25 mouse cellular contexts compared by ENCODE assay signal in the genomic region with DNA sequence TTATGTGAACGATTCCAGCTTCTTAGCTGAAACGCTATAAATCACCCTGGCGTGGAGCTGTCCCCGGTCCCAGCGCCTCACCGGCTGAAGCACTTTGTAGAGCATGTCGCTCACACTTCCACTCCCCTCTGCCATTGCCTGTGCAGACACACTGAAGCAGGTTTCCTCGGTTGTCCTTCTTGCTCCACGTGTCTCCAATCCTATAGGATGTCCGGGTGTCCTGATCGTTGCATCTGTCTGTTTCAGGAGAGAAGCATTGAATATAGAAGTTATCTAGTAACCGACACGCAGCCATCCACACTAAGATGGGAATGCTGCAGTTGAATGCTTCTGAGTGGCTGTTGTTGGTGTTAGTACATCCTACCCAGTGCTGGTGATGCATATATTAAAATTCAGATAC. TPM values are rescaled to one million over a fixed set of nuclear protein-coding genes. Genes with fewer than 3 reads are reported as not detected.
A peak's percentile ranks its signal among the peaks of the same experiment; 100 is the strongest.
DNase-seq lines count a peak whose midpoint lies in the region; ATAC-seq and TF ChIP-seq lines count a peak whose summit lies in the region.
"Had no signal": no experiment of that assay in that cellular context is flagged by ENCODE, and none has a peak within 500 bp of the region (broad histone marks: within the 10 kb centered on the region; RNA-seq: fewer than 3 reads in every experiment).

No protein-coding gene starts in this region.

- DNase-seq in liver, postnatal 0 days = no peak
- no peak for DNase-seq in liver
- DNase-seq in ES-CJ7 (ENCODE audit: low read depth, low spot score) = peak; percentile 63
- peak; percentile 11 for DNase-seq in NIH3T3 (ENCODE audit: low read depth)
- peak; percentile 65 for DNase-seq in ZHBTc4 (ENCODE audit: low read depth, low spot score)
- DNase-seq in lung, postnatal 4 days = no peak
- no peak for DNase-seq in heart, adult 9 months (ENCODE audit: low spot score in 2 of 2)
- no peak for DNase-seq in thymus, postnatal 36 days
- DNase-seq: adrenal gland, adult 2 months; adrenal gland, postnatal 14 days; adrenal gland, postnatal 36 days; B cell, adult 2 months; cerebellum, adult 11-12 months; cerebellum, adult 2 months; cerebellum, adult 9-10 months; cerebellum, postnatal 10 days; cerebellum, postnatal 25 days; forebrain, postnatal 0 days had no signal

- H3K9me3 ChIP-seq in liver, postnatal 0 days (ENCODE audit: low read length) = no peaks in the 10 kb centered on the region
- H3K9me3 ChIP-seq: embryonic facial prominence, embryonic 10.5 days; embryonic facial prominence, embryonic 12.5 days; forebrain, embryonic 13.5 days; forebrain, embryonic 15.5 days; G1E had no signal

- no peaks in the 10 kb centered on the region for H3K27me3 ChIP-seq in liver, postnatal 0 days (ENCODE audit: insufficient read depth, low read length)
- H3K27me3 ChIP-seq: CH12.LX; embryonic facial prominence, embryonic 12.5 days; forebrain, embryonic 13.5 days; forebrain, embryonic 15.5 days had no signal

- peaks cover 44% of the 10 kb centered on the region for H3K36me3 ChIP-seq in liver, postnatal 0 days (replicated peaks; ENCODE audit: insufficient read depth, low read length)
- H3K36me3 ChIP-seq: G1E had no signal

- H3K4me3 ChIP-seq in liver, postnatal 0 days (ENCODE audit: low read depth, low read length) = no peak overlapping the region
- H3K4me3 ChIP-seq: embryonic facial prominence, embryonic 10.5 days; embryonic facial prominence, embryonic 12.5 days; forebrain, embryonic 13.5 days; forebrain, embryonic 15.5 days had no signal

- H3K27ac ChIP-seq in liver, postnatal 0 days (ENCODE audit: low read depth) = 0 out of 2 replicates have a peak overlapping the region, but pooled peaks have one; percentile 30
- H3K27ac ChIP-seq: embryonic facial prominence, embryonic 10.5 days; embryonic facial prominence, embryonic 12.5 days; forebrain, embryonic 13.5 days; forebrain, embryonic 15.5 days had no signal

- H3K9ac ChIP-seq in liver, postnatal 0 days (replicated peaks) = no peak overlapping the region
- H3K9ac ChIP-seq: embryonic facial prominence, embryonic 12.5 days; forebrain, embryonic 13.5 days; forebrain, embryonic 15.5 days; forebrain, postnatal 0 days had no signal

- ATAC-seq in liver, postnatal 0 days = no peak
- ATAC-seq: CD4-positive, CD25-positive, alpha-beta regulatory T cell, adult 4 months; forebrain, embryonic 13.5 days; forebrain, embryonic 15.5 days; forebrain, postnatal 0 days had no signal

- WGBS in liver, postnatal 0 days (ENCODE audit: insufficient replicate concordance) = 86% methylated on average over 13 of the region's 13 CpGs

- TF ChIP-seq EP300 in liver, postnatal 0 days (IDR thresholded peaks at IDR 0.05; ENCODE audit: low read depth) = no peak

- no peak overlapping the region for H3K4me2 ChIP-seq in liver, postnatal 0 days (ENCODE audit: low read depth, low read length)
- H3K4me2 ChIP-seq: embryonic facial prominence, embryonic 12.5 days; forebrain, embryonic 13.5 days; forebrain, embryonic 15.5 days had no signal

- H3K4me1 ChIP-seq in liver, postnatal 0 days (ENCODE audit: insufficient read depth) = 0 out of 2 replicates have a peak, but pooled peaks cover 3% of the 10 kb centered on the region
- H3K4me1 ChIP-seq: forebrain, embryonic 13.5 days; forebrain, embryonic 15.5 days had no signal

- TF ChIP-seq CTCF in liver, postnatal 0 days (IDR thresholded peaks at IDR 0.05; ENCODE audit: low read depth) = no peak

RNA-seq across cellular contexts. Expression of a gene that starts 7.5 kb away (rescaled TPM):
- 380 and 450 TPM in 2 replicates for polyA plus RNA-seq in liver, postnatal 0 days (2015; fragmentation: Nextera tagmentation; extraction: Ambion mirVana)

Comparison
In these comparisons a context has a peak if more than half of its experiments do, and no peak if none do; other contexts are left out.
1. DNase-seq: peak in ES-CJ7 (single experiment), NIH3T3 (single experiment) and ZHBTc4 (single experiment); none in liver, postnatal 0 days (single experiment), liver (single experiment), lung, postnatal 4 days (0 of 2), heart, adult 9 months (0 of 2) and thymus, postnatal 36 days (0 of 2).